Mouse (Mus musculus) B cell, adult 62 days (primary cell): Measurements from ENCODE around the gene Steap4. TPM values are rescaled to one million over a fixed set of nuclear protein-coding genes. Genes with fewer than 3 reads are reported as not detected.

Experiments used
- total RNA-seq: library from RNA; stranded (reverse); gene quantifications from 4 replicates; pipeline ENCODE4 v1.2.4, GENCODE M21; 2023

Steap4 gene
- total RNA-seq, result 3.5 to 5.7 TPM (median 4.5 TPM) in 4 replicates

GRCm38 (mm10) chr5:7960176-7960575 lies at the start of gene Steap4:
Gene Steap4 (plus strand): TSS chr5:7960457.

Other genes starting within 250 kb of the Steap4 start
- gene Sri, start 85.6 kb downstream of the Steap4 start, total RNA-seq, result 178 to 201 TPM (median 189 TPM) in 4 replicates